Mouse (Mus musculus) adrenal gland, adult 2 months (tissue): Measurements from ENCODE around the gene Tada1. TPM values are rescaled to one million over a fixed set of nuclear protein-coding genes. Genes with fewer than 3 reads are reported as not detected.

Experiments
- polyA plus RNA-seq: library from polyadenylated mRNA; depleted of rRNA; stranded (reverse); fragments of >200 nt; gene quantifications from 2 replicates; pipeline ENCODE4 v1.2.3, GENCODE M21; 2012; rRNA removed
- total RNA-seq, 2 experiments: library from RNA; stranded (reverse); gene quantifications; 2 replicates each; pipeline ENCODE4 v1.2.3; 2021

Gene Tada1
- total and polyA plus RNA-seq, 3 experiments, result 11.1 to 19.3 (median 16.6) TPM

Other genes starting within 250 kb of the Tada1 start
- under 1 TPM; 0.20 to 0.38 TPM for gene Gpa33, start 248.9 kb upstream of the Tada1 start, total RNA-seq
- gene Gpa33, start 248.9 kb upstream of the Tada1 start, polyA plus RNA-seq, result 0.66 and 0.78 TPM in 2 replicates
- gene Mael, start 140.3 kb upstream of the Tada1 start, total RNA-seq, result not detected
- not detected in 2 replicates for gene Mael, start 140.3 kb upstream of the Tada1 start, polyA plus RNA-seq
- 10 to 100 TPM in 1 of 2 experiments, 1 to 10 TPM in 1; 3.1 to 11.2 TPM for gene Ildr2, start 125.0 kb upstream of the Tada1 start, total RNA-seq
- 2.0 and 3.6 TPM in 2 replicates for gene Ildr2, start 125.0 kb upstream of the Tada1 start, polyA plus RNA-seq
- 10 to 100 TPM; 31.3 to 32.9 TPM for gene Pogk, start 30.8 kb downstream of the Tada1 start, total RNA-seq
- 7.9 and 9.2 TPM in 2 replicates for gene Pogk, start 30.8 kb downstream of the Tada1 start, polyA plus RNA-seq
- under 1 TPM in 1 of 2 experiments, not detected in 1; 0.17 TPM for gene Gm4846, start 118.5 kb downstream of the Tada1 start, total RNA-seq
- gene Gm4846, start 118.5 kb downstream of the Tada1 start, polyA plus RNA-seq, result not detected in 2 replicates